Mouse (Mus musculus): ENCODE data around the gene Aicda. TPM values are rescaled to one million over a fixed set of nuclear protein-coding genes. Genes with fewer than 3 reads are reported as not detected.

Aicda gene
- polyA plus RNA-seq, 1 experiment from 2014 or later: 0.54 TPM

Other genes with a start within 250 kb of the Aicda start
- 52.0 and 68.6 TPM in 2 replicates for gene M6pr, start 245.1 kb upstream of the Aicda start, polyA plus RNA-seq (2015; fragmentation: Nextera tagmentation; extraction: Ambion mirVana)
- 23.4 and 25.3 TPM in 2 replicates for gene Phc1, start 213.2 kb upstream of the Aicda start, polyA plus RNA-seq (2015; fragmentation: Nextera tagmentation; extraction: Ambion mirVana)
- gene Rimklb, start 55.0 kb upstream of the Aicda start, polyA plus RNA-seq (2015; fragmentation: Nextera tagmentation; extraction: Ambion mirVana): 84.9 and 103 TPM in 2 replicates
- gene Mfap5, start 48.0 kb upstream of the Aicda start, polyA plus RNA-seq (2015; fragmentation: Nextera tagmentation; extraction: Ambion mirVana): 10.0 and 11.3 TPM in 2 replicates
- 1.7 and 2.7 TPM in 2 replicates for gene Apobec1, start 48.6 kb downstream of the Aicda start, polyA plus RNA-seq (2015; fragmentation: Nextera tagmentation; extraction: Ambion mirVana)
- gene Gdf3, start 56.3 kb downstream of the Aicda start, polyA plus RNA-seq (2015; fragmentation: Nextera tagmentation; extraction: Ambion mirVana): 0.09 TPM in 1 of 2 replicates, not detected in the other
- gene Dppa3, start 72.6 kb downstream of the Aicda start, polyA plus RNA-seq (2015; fragmentation: Nextera tagmentation; extraction: Ambion mirVana): not detected in 2 replicates
- gene Nanog, start 153.7 kb downstream of the Aicda start, polyA plus RNA-seq (2015; fragmentation: Nextera tagmentation; extraction: Ambion mirVana): 0.11 TPM in 1 of 2 replicates, not detected in the other
- 47.9 and 50.6 TPM in 2 replicates for gene Slc2a3, start 247.8 kb downstream of the Aicda start, polyA plus RNA-seq (2015; fragmentation: Nextera tagmentation; extraction: Ambion mirVana)